Mouse (Mus musculus) cerebellum, adult 8-10 months (tissue): ENCODE results near the gene Tex14.
"Not testable (repeated sequence)": the region's sequence is repeated elsewhere in the genome, so short reads cannot be mapped to it uniquely, and the experiment has no call there.

ENCODE experiments used
- DNase-seq: peaks from one replicate; pipeline ENCODE4 v3.0.0; 2022

Tex14 gene

DNA sequence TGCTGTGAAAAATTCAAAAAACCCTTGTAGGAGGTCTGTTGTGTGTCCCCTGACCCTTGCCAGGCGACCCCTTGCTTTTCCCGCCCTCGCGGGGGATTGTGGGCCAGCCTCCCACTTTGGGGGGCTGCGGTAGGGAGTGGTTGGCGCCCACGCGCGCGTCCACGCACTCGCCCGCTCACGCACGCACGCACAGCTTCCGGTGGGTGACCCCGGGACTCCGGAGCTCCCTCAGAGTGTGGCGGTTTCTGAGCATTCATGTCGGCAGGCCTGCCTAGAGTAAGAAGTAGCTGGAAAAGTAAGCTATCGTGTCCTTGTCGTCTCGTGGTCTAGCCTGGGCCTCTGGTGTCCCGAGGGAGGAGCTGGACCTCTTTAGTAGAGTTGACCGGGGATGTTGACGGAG is at the start of gene Tex14, which contains the start of gene Rad51c:
TSS of gene Tex14 (plus strand) at position 190 of the 400 bp plus-strand sequence.
TSS of gene Rad51c (minus strand) at position 79 of the 400 bp plus-strand sequence.
- DNase-seq, result no peak

GRCm38 (mm10) chr11:87357317-87358300 is 47.3 kb upstream of the Tex14 start:
- peak; percentile 16 for DNase-seq

DNA sequence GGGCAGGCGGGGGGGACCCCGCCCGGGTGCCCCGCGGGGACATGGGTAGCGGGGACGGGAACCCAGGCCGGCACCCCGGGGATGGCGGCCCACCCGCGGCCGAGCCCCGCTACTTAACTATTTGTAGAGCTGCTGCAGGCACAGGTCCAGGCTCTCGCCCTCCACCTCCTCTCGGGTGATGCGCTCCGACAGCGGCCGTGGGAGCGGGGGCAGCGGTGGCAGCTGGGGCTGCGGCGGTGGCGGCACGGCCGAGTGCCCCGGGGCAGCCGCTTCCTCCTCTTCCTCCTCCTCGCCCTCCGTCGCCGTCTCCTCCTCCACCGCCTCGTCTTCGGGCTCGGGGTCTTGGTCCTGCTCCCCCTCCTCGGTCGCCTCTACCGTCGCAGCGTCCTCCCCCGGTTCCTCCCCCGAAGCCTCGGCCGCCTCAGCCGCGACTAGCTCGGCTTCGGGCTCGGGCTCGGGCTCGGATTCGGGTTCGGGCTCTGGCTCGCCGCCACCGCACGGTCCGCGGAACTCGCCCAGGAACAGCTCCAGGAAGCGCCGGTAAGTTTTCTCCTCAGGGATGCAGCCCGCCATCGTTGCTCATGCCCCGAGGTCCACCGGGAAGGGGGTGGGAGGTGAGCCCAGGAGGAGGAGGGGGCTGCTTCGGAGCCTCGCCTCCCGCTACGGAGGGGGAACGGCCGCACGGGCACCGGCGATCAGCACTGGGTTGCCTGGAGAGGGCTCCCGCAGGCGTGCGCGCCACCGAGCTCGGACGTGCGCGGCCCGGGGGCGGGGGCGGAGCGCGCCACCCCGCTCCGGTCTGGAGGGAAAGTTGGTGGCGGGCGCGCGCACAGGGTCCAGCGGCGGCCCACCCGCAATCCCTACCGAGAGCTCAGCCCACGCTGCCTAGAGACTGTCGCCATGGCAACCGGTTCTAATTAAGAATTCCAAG is 46.3 kb upstream of the Tex14 start, which contains the start of gene Ppm1e:
TSS of gene Ppm1e (minus strand) at position 693 of the 931 bp plus-strand sequence.
- peak; percentile 60 for DNase-seq

DNA sequence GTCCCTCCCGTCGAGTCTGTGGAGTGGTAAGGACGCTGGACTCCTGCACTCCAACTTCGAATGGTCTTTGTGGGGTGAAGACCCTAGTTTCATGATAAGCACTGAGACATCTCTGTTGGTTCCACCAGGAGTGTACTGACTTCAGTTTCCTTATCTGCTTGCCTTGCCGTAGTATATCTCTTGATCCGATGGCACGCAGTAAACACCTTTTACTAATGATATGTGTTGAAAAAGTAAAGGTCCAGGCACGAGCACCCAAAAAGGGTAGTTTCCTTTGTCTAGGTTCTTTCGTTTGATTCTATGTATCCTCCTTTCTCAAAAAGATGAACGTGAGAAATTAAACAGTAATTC is 45.6 kb upstream of the Tex14 start:
- no peak for DNase-seq

- no peak for DNase-seq
These were observed 39.7 kb upstream of the Tex14 start for GRCm38 (mm10) chr11:87365120-87365519.

GRCm38 (mm10) chr11:87367061-87367460 is 37.8 kb upstream of the Tex14 start:
- no peak for DNase-seq

- no peak for DNase-seq
These were observed 36.8 kb upstream of the Tex14 start for GRCm38 (mm10) chr11:87367865-87368580.

- DNase-seq, result no peak
These were observed 20.3 kb upstream of the Tex14 start for GRCm38 (mm10) chr11:87384551-87384950.

DNA sequence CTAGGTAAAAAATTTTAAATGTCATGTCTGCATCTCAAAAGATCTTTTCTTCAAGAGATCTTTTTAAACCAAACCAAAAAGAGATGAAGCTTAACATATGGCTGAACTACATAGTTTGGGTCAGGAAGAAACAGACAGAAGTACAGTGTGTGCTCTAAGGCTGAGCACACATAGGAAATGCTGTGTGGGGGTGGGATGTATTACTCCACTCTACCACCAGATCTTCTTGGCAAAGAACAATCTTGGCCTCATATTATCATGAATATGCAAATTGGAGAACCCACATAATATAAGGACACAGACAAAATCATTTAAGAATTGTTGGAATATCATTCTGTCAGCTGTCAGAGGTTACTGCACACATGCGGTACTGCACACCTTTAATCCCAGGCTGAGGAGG is 19.2 kb upstream of the Tex14 start:
- no peak for DNase-seq

DNA sequence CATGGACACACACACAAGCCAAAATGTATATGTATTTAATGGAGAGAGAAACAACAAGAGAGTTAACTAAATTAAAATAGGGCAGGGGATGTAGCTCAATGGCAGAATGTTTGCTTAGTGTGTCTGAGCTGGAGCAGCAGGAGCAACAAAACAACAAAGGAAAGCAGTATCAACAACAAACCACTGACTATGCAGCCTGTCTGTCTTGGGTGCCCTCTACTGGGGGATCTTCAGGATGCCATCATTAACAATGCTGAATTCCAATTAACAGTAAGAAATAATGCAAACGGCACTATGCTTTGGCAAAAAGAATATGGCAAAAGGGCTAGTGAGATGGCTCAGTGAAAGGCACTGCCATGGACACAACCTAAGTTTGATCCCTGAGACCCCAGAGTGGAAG is 11.0 kb upstream of the Tex14 start:
- DNase-seq, result peak; percentile 31

DNA sequence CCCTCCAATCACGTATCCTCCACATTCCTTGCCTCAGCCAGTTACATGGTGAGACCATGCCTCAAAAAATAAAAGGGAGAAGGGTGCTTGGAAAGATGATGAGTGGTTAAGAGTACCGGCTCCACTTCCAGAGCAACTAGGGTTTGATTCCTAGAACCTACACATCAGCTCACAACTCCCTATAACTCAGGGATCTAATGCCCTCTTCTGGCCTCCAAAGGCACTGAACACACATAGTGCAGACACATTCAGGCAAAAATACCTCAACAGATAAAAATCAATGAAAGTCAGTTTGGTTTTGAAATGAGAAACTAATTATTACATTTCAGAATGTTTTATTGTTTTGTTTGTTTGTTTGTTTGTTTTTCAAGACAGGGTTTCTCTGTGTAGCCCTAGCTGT is 6.5 kb upstream of the Tex14 start:
- no peak for DNase-seq

GRCm38 (mm10) chr11:87404111-87404853 is 583 bp upstream of the Tex14 start:
- DNase-seq, result peak; percentile 98

DNA sequence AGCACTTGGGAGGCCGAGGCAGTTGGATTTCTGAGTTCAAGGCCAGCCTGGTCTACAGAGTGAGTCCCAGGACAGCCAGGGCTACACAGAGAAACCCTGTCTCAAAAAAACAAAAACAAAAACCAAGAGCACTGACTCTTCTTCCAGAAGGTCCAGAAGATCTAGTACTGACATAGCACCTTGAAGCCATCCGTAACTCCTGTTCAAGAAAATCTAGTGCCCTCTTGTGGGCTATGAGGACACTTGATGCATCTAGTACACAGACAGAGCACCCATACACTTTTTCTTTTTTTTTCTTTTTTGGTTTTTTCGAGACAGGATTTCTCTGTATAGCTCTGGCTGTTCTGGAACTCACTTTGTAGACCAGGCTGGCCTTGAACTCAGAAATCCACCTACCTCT is 8.5 kb downstream of the Tex14 start:
- not testable (repeated sequence) for DNase-seq

- no peak for DNase-seq
These were observed 11.3 kb downstream of the Tex14 start for GRCm38 (mm10) chr11:87416120-87416519.

DNA sequence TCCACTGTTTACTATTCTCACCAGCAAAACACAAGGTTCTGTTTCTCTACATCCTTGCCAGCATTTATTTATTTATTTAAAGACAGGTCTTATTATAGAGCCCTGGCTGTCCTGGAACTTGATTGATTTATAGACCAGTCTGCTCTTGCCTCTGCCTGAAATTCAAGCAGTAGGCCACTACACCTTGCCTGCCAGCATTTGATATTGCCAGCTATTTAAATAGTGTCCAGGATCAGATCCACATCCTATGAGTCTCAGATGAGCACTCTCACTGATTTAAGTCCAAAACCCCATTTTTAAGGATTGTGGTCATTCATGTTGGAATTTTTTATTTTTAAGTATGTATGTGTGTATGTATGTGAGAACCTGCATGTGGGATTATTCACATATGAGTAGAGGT is 16.0 kb downstream of the Tex14 start:
- DNase-seq, result no peak

DNA sequence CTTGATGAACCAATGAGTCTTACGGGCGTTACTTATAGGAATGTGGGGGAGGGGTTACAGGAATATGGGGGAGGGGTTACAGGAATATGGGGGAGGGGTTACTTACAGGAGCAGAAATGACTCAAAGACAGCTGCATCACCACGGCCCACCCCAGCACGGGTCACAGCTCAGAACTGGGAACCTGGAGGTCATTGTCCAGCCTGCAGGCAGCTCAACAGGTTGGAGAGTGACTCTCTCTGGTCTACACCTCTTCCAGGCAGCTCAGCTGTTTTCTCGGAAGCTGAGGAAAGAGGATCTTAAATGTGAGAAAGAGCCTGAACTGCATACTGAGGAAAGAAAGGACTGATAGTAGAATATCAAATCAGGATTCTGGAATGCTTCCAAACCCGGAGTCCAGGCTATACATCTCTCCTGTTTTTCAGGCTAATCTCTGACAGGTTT is 16.9 kb downstream of the Tex14 start:
- DNase-seq, result no peak

- DNase-seq, result peak; percentile 86
These were observed 17.9 kb downstream of the Tex14 start for GRCm38 (mm10) chr11:87422511-87423340.

DNA sequence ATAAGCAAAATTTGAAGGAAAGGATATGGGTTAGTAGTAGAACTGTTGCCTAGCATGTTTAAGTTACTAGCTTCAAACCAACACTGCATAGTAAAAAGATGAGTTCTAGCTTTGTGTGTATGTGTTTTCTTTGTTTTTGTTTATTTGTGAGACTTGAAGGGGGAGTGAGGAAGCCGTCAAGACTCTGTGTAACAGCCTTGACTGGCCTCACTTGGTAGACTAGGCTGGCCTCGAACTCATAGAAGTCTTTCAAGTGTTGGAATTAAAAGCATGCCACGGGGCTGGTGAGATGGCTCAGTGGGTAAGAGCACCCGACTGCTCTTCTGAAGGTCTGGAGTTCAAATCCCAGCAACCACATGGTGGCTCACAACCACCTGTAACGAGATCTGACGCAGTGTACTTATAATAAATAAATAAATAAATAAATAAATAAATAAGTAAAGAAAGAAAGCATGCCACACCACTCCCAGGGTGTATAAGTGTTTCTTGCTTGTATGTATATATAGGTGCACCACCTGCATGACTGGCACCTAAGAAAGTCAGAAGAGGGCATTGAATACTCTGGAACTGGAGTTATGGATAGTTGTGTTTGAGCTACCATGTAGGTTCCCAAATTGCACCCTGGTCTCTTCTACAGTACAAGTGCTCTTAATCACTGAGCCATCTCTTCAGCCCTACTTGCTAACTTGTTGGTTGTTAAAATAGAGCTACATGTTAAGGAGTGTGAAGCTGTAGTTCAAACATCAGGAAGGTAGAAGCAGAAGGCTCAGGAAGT is 18.9 kb downstream of the Tex14 start:
- DNase-seq, result no peak

GRCm38 (mm10) chr11:87426121-87426449 is 21.2 kb downstream of the Tex14 start:
- no peak for DNase-seq
